Mouse (Mus musculus): ENCODE results near the gene Pacsin1. TPM values are rescaled to one million over a fixed set of nuclear protein-coding genes. Genes with fewer than 3 reads are reported as not detected.

The Pacsin1 gene
- 59.0 TPM for polyA plus RNA-seq (2017; shearing (Covaris generic))

GRCm38 (mm10) chr17:27655089-27656010 lies at the start of gene Pacsin1:
Pacsin1 (plus strand) TSS chr17:27655509.

GRCm38 (mm10) chr17:27623360-27624326 lies 31.7 kb upstream of the Pacsin1 start, which contains the start of gene Nudt3:
Nudt3 (minus strand) TSS chr17:27623495.

GRCm38 (mm10) chr17:27634871-27635574 lies 20.3 kb upstream of the Pacsin1 start, which contains the start of gene RPS10-NUDT3:
RPS10-NUDT3 (minus strand) TSS chr17:27635222.

GRCm38 (mm10) chr17:27636132-27637020 lies 18.9 kb upstream of the Pacsin1 start, which contains the start of gene Rps10:
Rps10 (minus strand) TSS chr17:27636669.

GRCm38 (mm10) chr17:27728770-27729169 lies 73.5 kb downstream of the Pacsin1 start, which contains the start of gene Spdef:
Spdef (minus strand) TSS chr17:27728955.

Other genes starting within 250 kb of the Pacsin1 start
- not detected for gene Grm4, start 134.1 kb upstream of the Pacsin1 start, polyA plus RNA-seq (2017; shearing (Covaris generic))
- 95.7 TPM for gene Hmga1, start 99.0 kb upstream of the Pacsin1 start, polyA plus RNA-seq (2017; shearing (Covaris generic))
- 159 TPM for gene AI413582, start 89.8 kb upstream of the Pacsin1 start, polyA plus RNA-seq (2017; shearing (Covaris generic))
- gene Nudt3, start 32.0 kb upstream of the Pacsin1 start, polyA plus RNA-seq (2017; shearing (Covaris generic)), result 12.0 TPM
- not detected for gene RPS10-NUDT3, start 20.3 kb upstream of the Pacsin1 start, polyA plus RNA-seq (2017; shearing (Covaris generic))
- gene Rps10, start 18.8 kb upstream of the Pacsin1 start, polyA plus RNA-seq (2017; shearing (Covaris generic)), result 1,378 TPM
- not detected for gene Spdef, start 73.4 kb downstream of the Pacsin1 start, polyA plus RNA-seq (2017; shearing (Covaris generic))
- 5.4 TPM for gene D17Wsu92e, start 165.1 kb downstream of the Pacsin1 start, polyA plus RNA-seq (2017; shearing (Covaris generic))
- 203 TPM for gene Snrpc, start 182.6 kb downstream of the Pacsin1 start, polyA plus RNA-seq (2017; shearing (Covaris generic))
- 3.7 TPM for gene Uhrf1bp1, start 200.9 kb downstream of the Pacsin1 start, polyA plus RNA-seq (2017; shearing (Covaris generic))

All from activated CD4-positive, CD25-positive, alpha-beta regulatory T cell, adult 9 weeks (primary cell).